Mouse (Mus musculus) frontal cortex, postnatal 25 days (tissue): ENCODE measurements around the gene Gcnt4.
"Not testable (repeated sequence)": the region's sequence is repeated elsewhere in the genome, so short reads cannot be mapped to it uniquely, and the experiment has no call there.

Source experiments
- DNase-seq, 2 experiments: peaks; one replicate each; pipeline ENCODE4 v3.0.0; 2022; ENCODE audit warnings: low spot score in 2 of 2

The Gcnt4 gene

GRCm38 (mm10) chr13:96923999-96924961, at the start of gene Gcnt4:
Gcnt4 (plus strand) TSS chr13:96924689.
- DNase-seq: no peak

GRCm38 (mm10) chr13:96878220-96879057, 46.0 kb upstream of the Gcnt4 start:
- peak; percentile 8 to 10 for DNase-seq

GRCm38 (mm10) chr13:96884534-96884933, 40.0 kb upstream of the Gcnt4 start:
- no peak for DNase-seq

GRCm38 (mm10) chr13:96889985-96890384, 34.5 kb upstream of the Gcnt4 start:
- DNase-seq: no peak

GRCm38 (mm10) chr13:96895144-96895543, 29.3 kb upstream of the Gcnt4 start:
- DNase-seq: no peak

- DNase-seq: no peak
Measured at GRCm38 (mm10) chr13:96906717-96907116, 17.8 kb upstream of the Gcnt4 start.

- DNase-seq: no peak
Measured at GRCm38 (mm10) chr13:96911202-96911601, 13.3 kb upstream of the Gcnt4 start.

GRCm38 (mm10) chr13:96923134-96923533, 1.4 kb upstream of the Gcnt4 start:
- DNase-seq: not testable (repeated sequence)

- no peak for DNase-seq
Measured at GRCm38 (mm10) chr13:96924985-96925745, 676 bp downstream of the Gcnt4 start.

- DNase-seq: no peak
Measured at GRCm38 (mm10) chr13:96925991-96926725, 1.7 kb downstream of the Gcnt4 start.

- DNase-seq: no peak
Measured at GRCm38 (mm10) chr13:96927781-96928180, 3.3 kb downstream of the Gcnt4 start.

- DNase-seq: no peak
Measured at GRCm38 (mm10) chr13:96928432-96929039, 4.0 kb downstream of the Gcnt4 start.

GRCm38 (mm10) chr13:96932745-96933144, 8.3 kb downstream of the Gcnt4 start:
- no peak for DNase-seq

- no peak for DNase-seq
Measured at GRCm38 (mm10) chr13:96933367-96933766, 8.9 kb downstream of the Gcnt4 start.

- no peak for DNase-seq
Measured at GRCm38 (mm10) chr13:96936173-96936777, 11.8 kb downstream of the Gcnt4 start.

- DNase-seq: no peak
Measured at GRCm38 (mm10) chr13:96937059-96937558, 12.6 kb downstream of the Gcnt4 start.

- no peak for DNase-seq
Measured at GRCm38 (mm10) chr13:96939680-96940079, 15.2 kb downstream of the Gcnt4 start.

- not testable (repeated sequence) for DNase-seq
Measured at GRCm38 (mm10) chr13:96941481-96941880, 17.0 kb downstream of the Gcnt4 start.

GRCm38 (mm10) chr13:96943571-96943970, 19.1 kb downstream of the Gcnt4 start:
- DNase-seq: no peak

- no peak for DNase-seq
Measured at GRCm38 (mm10) chr13:96945748-96946147, 21.3 kb downstream of the Gcnt4 start.
